Mouse (Mus musculus): Measurements from ENCODE around the gene Dcaf1.

GRCm38 (mm10) chr9:106883085-106883484 lies 61.4 kb downstream of the Dcaf1 start:
- TF ChIP-seq HCFC1 (IDR thresholded peaks at IDR 0.05; ENCODE audit: borderline replicate concordance, insufficient read depth, low read length), result no peak
- no peak for TF ChIP-seq CHD2 (IDR thresholded peaks at IDR 0.05; ENCODE audit: low read depth, low read length)
- no peak for TF ChIP-seq MAFK (IDR thresholded peaks at IDR 0.05; ENCODE audit: insufficient read depth, low read depth, low read length)
- no peak for TF ChIP-seq ZNF384 (IDR thresholded peaks at IDR 0.05; ENCODE audit: low read depth, low read length)
- TF ChIP-seq ZC3H11A (IDR thresholded peaks at IDR 0.05; ENCODE audit: borderline replicate concordance, low read depth, low read length), result no peak
